Mouse (Mus musculus) stomach, postnatal 0 days (tissue): Measurements from ENCODE around the gene Upk3bl. TPM values are rescaled to one million over a fixed set of nuclear protein-coding genes. Genes with fewer than 3 reads are reported as not detected.
A peak's percentile ranks its signal among the peaks of the same experiment; 100 is the strongest.

Experiments
- ATAC-seq: fragments of 200-750 bp; cut with Nextera tagmentation; 2 replicates; pipeline ENCODE4 v1.8.0; 2017; ENCODE audit not compliant: low FRiP score, low TSS enrichment
- DNase-seq: peaks from one replicate; pipeline ENCODE4 v3.0.0-alpha.2; 2016; ENCODE audit warnings: low spot score
- H3K27ac ChIP-seq: fragments of 300-500 bp; sonication (generic); replicated peaks from 2 replicates; pipeline ENCODE4 v1.5.1; 2014; ENCODE audit warnings: mild to moderate bottlenecking, control low read depth
- H3K27me3 ChIP-seq: fragments of 300-500 bp; sonication (generic); 2 replicates; pipeline ENCODE4 v1.6.1; 2014; ENCODE audit warnings: low read length; ENCODE audit not compliant: control insufficient read depth, insufficient read depth
- H3K36me3 ChIP-seq: fragments of 300-500 bp; sonication (generic); 2 replicates; pipeline ENCODE4 v1.6.1; 2014; ENCODE audit warnings: low read length, mixed read lengths; ENCODE audit not compliant: control insufficient read depth, insufficient read depth
- H3K4me1 ChIP-seq: fragments of 300-500 bp; sonication (generic); replicated peaks from 2 replicates; pipeline ENCODE4 v1.6.1; 2014; ENCODE audit warnings: antibody characterized with exemption; ENCODE audit not compliant: control insufficient read depth, insufficient read depth
- H3K4me2 ChIP-seq: fragments of 300-500 bp; sonication (generic); replicated peaks from 2 replicates; pipeline ENCODE4 v1.6.1; 2014; ENCODE audit warnings: low read depth, mild to moderate bottlenecking, control low read depth, moderate library complexity
- H3K4me3 ChIP-seq: fragments of 300-500 bp; sonication (generic); 2 replicates; pipeline ENCODE4 v1.5.1; 2014; ENCODE audit warnings: low read depth, low read length, control low read depth
- H3K9ac ChIP-seq: fragments of 300-500 bp; sonication (generic); 2 replicates; pipeline ENCODE4 v1.6.1; 2014; ENCODE audit warnings: mild to moderate bottlenecking, low read length, control low read depth, mixed read lengths
- H3K9me3 ChIP-seq: fragments of 300-500 bp; sonication (generic); 2 replicates; pipeline ENCODE4 v1.6.1; 2016; ENCODE audit warnings: low read length; ENCODE audit not compliant: control insufficient read depth
- CTCF ChIP-seq: IDR thresholded peaks from 2 replicates; pipeline ENCODE4 v1.5.1; 2016; ENCODE audit warnings: antibody characterized with exemption, low read depth, mild to moderate bottlenecking, moderate library complexity
- EP300 ChIP-seq: optimal IDR thresholded peaks from 2 replicates; pipeline ENCODE3; 2016; ENCODE audit warnings: antibody characterized with exemption
- WGBS: fragments of 180-500 bp; shearing (Covaris S2); extraction: QIAGEN DNeasy Blood & Tissue Kit; methylation state at CpG from one replicate; pipeline ENCODE4 v1.1.7; 2014; 5-methylcytosine and 5-hydroxymethylcytosine counted together
- polyA plus RNA-seq: library from polyadenylated mRNA; unstranded; fragments of >200 nt; fragmentation: Nextera tagmentation; extraction: Ambion mirVana; gene quantifications from 2 replicates; pipeline ENCODE4 v1.2.1, GENCODE M21; 2015

Upk3bl gene
- polyA plus RNA-seq, 1 experiment from 2014 or later: 27.4 TPM

- no peak for DNase-seq
Measured at GRCm38 (mm10) chr5:136094249-136095010, 40.1 kb downstream of the Upk3bl start.

GRCm38 (mm10) chr5:136095089-136095488 is 40.8 kb downstream of the Upk3bl start:
- Histone ChIP-seq H3K9ac (no peak overlapping the region), H3K4me3 (no peak overlapping the region), H3K36me3 (no peaks in the 10 kb centered on the region), H3K4me1 (no peaks in the 10 kb centered on the region), H3K4me2 (no peak overlapping the region), H3K27me3 (no peaks in the 10 kb centered on the region), H3K9me3 (no peaks in the 10 kb centered on the region), H3K27ac (no peak overlapping the region)
- DNase-seq (no peak), ATAC-seq (no peak)
- TF ChIP-seq CTCF (no peak), EP300 (no peak)
- 72% methylated on average over 7 of the region's 7 CpGs for WGBS

More at GRCm38 (mm10) chr5:136094249-136095010, 40.1 kb downstream of the Upk3bl start:
- H3K36me3 ChIP-seq: no peaks in the 10 kb centered on the region
- no peak for ATAC-seq
- no peak overlapping the region for H3K4me3 ChIP-seq
- no peaks in the 10 kb centered on the region for H3K27me3 ChIP-seq
- H3K9ac ChIP-seq: no peak overlapping the region
- no peak overlapping the region for H3K27ac ChIP-seq
- no peaks in the 10 kb centered on the region for H3K4me1 ChIP-seq
- 55% methylated on average over 8 of the region's 8 CpGs for WGBS
- H3K9me3 ChIP-seq: no peaks in the 10 kb centered on the region
- TF ChIP-seq EP300 (no peak), CTCF (no peak)
- no peak overlapping the region for H3K4me2 ChIP-seq

DNA sequence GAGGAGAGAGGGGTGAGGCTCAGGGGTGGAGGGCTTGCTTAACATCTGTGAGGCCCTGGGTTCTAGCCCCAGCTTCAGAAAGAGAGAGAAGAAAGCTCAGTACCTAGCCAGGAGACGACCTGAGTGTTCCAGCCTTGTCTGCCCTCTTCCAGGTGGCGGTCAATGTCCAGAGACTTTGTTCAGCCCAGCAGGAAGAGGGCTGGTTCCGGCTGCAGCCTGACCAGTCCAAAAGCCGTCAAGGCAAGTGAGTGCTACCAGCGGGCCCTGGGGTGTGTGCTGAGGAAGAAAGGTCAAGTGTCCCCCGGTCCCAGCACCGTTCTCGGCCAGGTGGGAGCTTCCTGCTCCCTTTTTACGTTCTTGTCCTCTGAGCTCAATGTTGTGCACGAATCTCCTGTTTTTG is 44.2 kb downstream of the Upk3bl start:
- TF ChIP-seq EP300 (no peak), CTCF (no peak)
- Histone ChIP-seq H3K36me3 (no peaks in the 10 kb centered on the region), H3K9me3 (no peaks in the 10 kb centered on the region), H3K4me2 (no peak overlapping the region), H3K27me3 (no peaks in the 10 kb centered on the region), H3K4me1 (peaks cover 3% of the 10 kb centered on the region; the same call in 1 of the 2 replicates), H3K27ac (no peak overlapping the region), H3K9ac (no peak overlapping the region), H3K4me3 (no peak overlapping the region)
- ATAC-seq (no peak), DNase-seq (no peak)
- WGBS: 78% methylated on average over 10 of the region's 10 CpGs

DNA sequence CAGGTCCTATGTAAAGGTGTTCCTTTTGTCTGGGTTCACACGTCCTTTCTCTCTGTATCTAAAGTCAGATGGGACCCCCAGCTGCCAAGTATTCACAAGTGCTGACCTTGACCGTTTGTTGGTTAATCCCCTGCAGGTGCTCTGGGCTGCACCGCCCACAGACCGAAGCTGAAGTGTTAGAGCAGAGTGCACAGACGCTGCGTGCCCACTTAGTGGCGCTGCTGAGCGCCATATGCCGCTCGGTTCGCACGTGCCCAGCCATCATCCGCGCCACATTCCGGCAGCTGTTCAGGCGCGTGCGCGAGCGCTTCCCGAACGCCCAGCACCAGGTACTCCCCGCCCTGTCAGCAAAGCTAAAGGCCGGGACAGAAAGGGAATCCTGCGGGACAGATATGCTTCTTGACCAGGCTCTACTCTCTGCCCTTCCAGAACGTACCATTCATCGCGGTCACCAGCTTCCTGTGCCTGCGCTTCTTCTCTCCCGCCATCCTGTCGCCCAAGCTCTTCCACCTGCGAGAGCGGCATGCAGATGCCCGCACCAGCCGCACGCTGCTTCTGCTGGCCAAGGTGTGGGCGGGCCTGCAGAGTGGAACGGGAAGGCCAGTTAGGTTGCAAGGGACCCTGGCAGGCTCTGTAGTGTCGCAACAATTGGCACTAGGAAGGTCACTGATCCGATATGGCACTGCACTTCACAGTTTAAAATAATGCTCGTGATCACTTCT is 48.0 kb downstream of the Upk3bl start:
- Histone ChIP-seq H3K4me2 (peak overlapping the region; percentile 54), H3K4me3 (peak overlapping the region; percentile 27), H3K9me3 (no peaks in the 10 kb centered on the region), H3K4me1 (peaks cover 3% of the 10 kb centered on the region; the same call in 1 of the 2 replicates), H3K9ac (peak overlapping the region; percentile 35; the same call in 1 of the 2 replicates), H3K27ac (no peak overlapping the region), H3K27me3 (no peaks in the 10 kb centered on the region), H3K36me3 (no peaks in the 10 kb centered on the region)
- ATAC-seq (peak; percentile 83), DNase-seq (peak; percentile 86)
- TF ChIP-seq EP300 (no peak), CTCF (peak; percentile 92)
- WGBS: 11% methylated on average over 41 of the region's 41 CpGs

DNA sequence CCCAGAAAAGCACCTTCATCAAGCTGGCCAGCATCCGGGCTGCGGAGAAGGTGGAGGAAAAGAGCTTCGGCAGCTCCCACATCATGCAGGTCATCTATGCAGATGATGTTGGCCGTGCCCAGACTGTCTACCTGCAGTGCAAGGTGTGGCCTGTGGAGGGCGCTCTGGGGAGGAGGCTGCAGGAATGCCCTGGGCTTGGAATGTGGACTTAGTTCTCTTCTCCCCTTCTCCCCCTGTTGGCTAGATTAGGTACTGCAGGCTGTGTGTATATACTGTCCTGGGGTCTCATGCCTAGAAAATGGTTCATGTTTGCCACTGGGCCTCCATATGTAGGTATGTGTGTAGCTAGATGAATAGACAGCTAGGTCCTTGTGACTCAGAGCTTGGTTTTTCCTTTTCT is 50.2 kb downstream of the Upk3bl start:
- Histone ChIP-seq H3K27ac (no peak overlapping the region), H3K9ac (no peak overlapping the region), H3K36me3 (no peaks in the 10 kb centered on the region), H3K27me3 (no peaks in the 10 kb centered on the region), H3K9me3 (no peaks in the 10 kb centered on the region), H3K4me3 (no peak overlapping the region), H3K4me2 (no peak overlapping the region), H3K4me1 (peaks cover 3% of the 10 kb centered on the region; the same call in 1 of the 2 replicates)
- ATAC-seq (no peak), DNase-seq (peak; percentile 40)
- TF ChIP-seq EP300 (no peak), CTCF (peak; percentile 69)
- 87% methylated on average over 5 of the region's 5 CpGs for WGBS

GRCm38 (mm10) chr5:136108486-136108885 is 54.2 kb downstream of the Upk3bl start:
- Histone ChIP-seq H3K9ac (no peak overlapping the region), H3K4me3 (no peak overlapping the region), H3K36me3 (no peaks in the 10 kb centered on the region), H3K9me3 (no peaks in the 10 kb centered on the region), H3K4me2 (no peak overlapping the region), H3K27ac (no peak overlapping the region), H3K4me1 (no peaks in the 10 kb centered on the region), H3K27me3 (no peaks in the 10 kb centered on the region)
- DNase-seq (no peak), ATAC-seq (no peak)
- 54% methylated on average over 2 of the region's 2 CpGs for WGBS
- TF ChIP-seq EP300 (no peak), CTCF (no peak)
